Mouse (Mus musculus): ENCODE measurements around the gene Gck. TPM values are rescaled to one million over a fixed set of nuclear protein-coding genes. Genes with fewer than 3 reads are reported as not detected.
A peak's percentile ranks its signal among the peaks of the same experiment; 100 is the strongest.
"Not testable (repeated sequence)": the region's sequence is repeated elsewhere in the genome, so short reads cannot be mapped to it uniquely, and the experiment has no call there.

Gck gene
- polyA plus RNA-seq, 1 experiment = not detected

DNA sequence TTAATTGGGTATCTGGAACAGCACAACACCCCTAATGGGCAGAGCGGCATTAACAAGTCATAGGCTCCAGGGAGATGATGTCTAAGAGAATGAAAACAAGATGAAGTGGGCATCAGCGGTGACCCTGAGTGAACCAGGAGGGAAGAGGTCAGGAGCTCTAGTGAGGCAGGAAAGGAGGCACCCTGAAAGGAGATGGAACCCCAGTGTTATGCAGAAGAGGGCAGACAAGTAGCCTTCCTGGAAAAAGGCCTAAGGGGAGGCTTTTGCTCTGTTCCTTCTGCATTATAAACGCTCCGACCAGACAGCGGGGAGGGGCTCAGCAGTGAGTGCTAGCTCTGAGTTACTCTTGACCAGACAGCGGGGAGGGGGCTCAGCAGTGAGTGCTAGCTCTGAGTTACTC lies 6.9 kb downstream of the Gck start:
- Histone ChIP-seq H3K4me3 (ENCODE audit: low read depth, low read length) (no peak overlapping the region), H3K36me3 (ENCODE audit: control insufficient read depth, insufficient read depth, low read length, poor library complexity, severe bottlenecking) (no peaks in the 10 kb centered on the region), H3K9ac (ENCODE audit: low read depth, poor library complexity, severe bottlenecking) (no peak overlapping the region), H3K27me3 (ENCODE audit: control insufficient read depth, insufficient read depth, low read length, poor library complexity, severe bottlenecking) (no peaks in the 10 kb centered on the region), H3K4me1 (ENCODE audit: control insufficient read depth, insufficient read depth, low read length) (peaks cover 8% of the 10 kb centered on the region), H3K9me3 (replicated peaks; ENCODE audit: control insufficient read depth, insufficient read depth, low read length, poor library complexity, severe bottlenecking) (no peaks in the 10 kb centered on the region), H3K27ac (ENCODE audit: insufficient read depth, low read length) (peak overlapping the region; percentile 86)
- TF ChIP-seq CTCF (IDR thresholded peaks at IDR 0.05; ENCODE audit: low read depth, low read length) (no peak), EP300 (IDR thresholded peaks at IDR 0.05; ENCODE audit: insufficient read depth, low read depth, low read length) (peak; percentile 94)

DNA sequence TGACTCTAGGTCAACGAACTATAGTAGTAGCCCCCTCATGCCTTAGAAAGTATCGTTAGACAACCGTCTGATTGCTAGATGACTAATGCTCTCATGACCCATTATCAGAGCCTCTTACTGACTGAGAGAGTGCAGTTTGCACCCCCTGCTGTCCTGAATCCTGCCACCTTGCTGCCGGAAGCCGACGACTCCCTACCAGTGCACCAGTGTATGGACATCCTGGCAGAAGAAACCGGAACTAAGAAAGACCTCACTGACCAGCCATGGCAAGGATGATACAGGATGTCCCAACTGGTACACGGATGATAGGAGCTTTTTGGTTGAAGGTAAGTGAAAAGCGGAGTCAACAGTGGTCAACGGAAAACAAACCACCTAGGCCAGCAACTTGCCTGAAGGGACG lies 15.3 kb downstream of the Gck start:
- H3K36me3 ChIP-seq (ENCODE audit: control insufficient read depth, insufficient read depth, low read length, poor library complexity, severe bottlenecking); H3K4me1 ChIP-seq (ENCODE audit: control insufficient read depth, insufficient read depth, low read length); H3K4me3 ChIP-seq (ENCODE audit: low read depth, low read length); H3K27me3 ChIP-seq (ENCODE audit: control insufficient read depth, insufficient read depth, low read length, poor library complexity, severe bottlenecking); H3K27ac ChIP-seq (ENCODE audit: insufficient read depth, low read length); H3K9ac ChIP-seq (ENCODE audit: low read depth, poor library complexity, severe bottlenecking): not testable (repeated sequence)
- peaks cover 31% of the 10 kb centered on the region for H3K9me3 ChIP-seq (replicated peaks; ENCODE audit: control insufficient read depth, insufficient read depth, low read length, poor library complexity, severe bottlenecking)

DNA sequence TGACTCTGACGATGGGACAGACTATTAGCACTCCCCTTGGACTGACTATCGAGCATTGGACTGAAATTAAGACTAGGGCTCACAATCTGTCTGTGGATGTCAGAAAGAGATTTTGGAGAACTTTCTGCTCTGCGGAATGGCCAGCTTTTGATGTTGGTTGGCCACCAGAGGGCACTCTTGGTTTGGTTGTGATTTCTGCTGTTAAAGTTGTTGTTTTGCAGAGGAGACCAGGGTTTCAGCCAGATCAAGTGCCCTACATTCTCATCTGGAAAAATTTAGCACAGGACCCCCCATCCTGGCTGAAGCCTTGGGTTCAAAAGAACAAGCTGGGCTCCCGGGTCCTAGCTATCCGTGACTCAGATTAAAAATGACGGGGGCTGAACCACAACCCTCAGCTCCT lies 17.9 kb downstream of the Gck start:
- H3K9me3 ChIP-seq (replicated peaks; ENCODE audit: control insufficient read depth, insufficient read depth, low read length, poor library complexity, severe bottlenecking) = peaks cover 31% of the 10 kb centered on the region
- not testable (repeated sequence) for H3K4me1 ChIP-seq (ENCODE audit: control insufficient read depth, insufficient read depth, low read length)

DNA sequence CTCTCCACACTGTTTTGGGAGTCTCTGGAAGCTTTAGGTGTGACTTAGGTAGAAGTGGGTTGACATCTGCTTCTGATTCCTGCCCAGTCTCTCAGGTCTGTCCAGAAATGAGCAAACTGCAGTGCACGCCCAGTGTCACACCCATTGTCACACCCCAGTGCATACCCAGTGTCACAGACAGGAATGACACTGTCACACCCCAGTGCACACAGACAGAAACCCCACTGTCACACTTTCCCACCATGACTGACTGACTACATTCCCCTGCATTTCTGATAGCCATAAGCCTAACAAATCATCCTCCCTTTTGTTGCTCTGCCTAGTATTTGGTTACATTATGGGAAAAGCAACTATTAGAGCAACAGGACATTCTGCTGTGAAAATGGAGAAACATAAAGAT lies 19.3 kb downstream of the Gck start:
- H3K9me3 ChIP-seq (replicated peaks; ENCODE audit: control insufficient read depth, insufficient read depth, low read length, poor library complexity, severe bottlenecking) = peaks cover 31% of the 10 kb centered on the region
- H3K9ac ChIP-seq (ENCODE audit: low read depth, poor library complexity, severe bottlenecking) = no peak overlapping the region
- no peak overlapping the region for H3K4me3 ChIP-seq (ENCODE audit: low read depth, low read length)
- H3K27me3 ChIP-seq (ENCODE audit: control insufficient read depth, insufficient read depth, low read length, poor library complexity, severe bottlenecking) = no peaks in the 10 kb centered on the region
- no peaks in the 10 kb centered on the region for H3K4me1 ChIP-seq (ENCODE audit: control insufficient read depth, insufficient read depth, low read length)
- no peak for TF ChIP-seq EP300 (IDR thresholded peaks at IDR 0.05; ENCODE audit: insufficient read depth, low read depth, low read length)
- TF ChIP-seq CTCF (IDR thresholded peaks at IDR 0.05; ENCODE audit: low read depth, low read length) = no peak
- TF ChIP-seq POLR2A (IDR thresholded peaks at IDR 0.05; ENCODE audit: insufficient read depth, low read length) = no peak
- H3K36me3 ChIP-seq (ENCODE audit: control insufficient read depth, insufficient read depth, low read length, poor library complexity, severe bottlenecking) = no peaks in the 10 kb centered on the region
- H3K27ac ChIP-seq (ENCODE audit: insufficient read depth, low read length) = no peak overlapping the region

More for the DNA sequence above, 17.9 kb downstream of the Gck start:
- H3K36me3 ChIP-seq (ENCODE audit: control insufficient read depth, insufficient read depth, low read length, poor library complexity, severe bottlenecking); H3K27me3 ChIP-seq (ENCODE audit: control insufficient read depth, insufficient read depth, low read length, poor library complexity, severe bottlenecking); H3K9ac ChIP-seq (ENCODE audit: low read depth, poor library complexity, severe bottlenecking); H3K27ac ChIP-seq (ENCODE audit: insufficient read depth, low read length); H3K4me3 ChIP-seq (ENCODE audit: low read depth, low read length): not testable (repeated sequence)

DNA sequence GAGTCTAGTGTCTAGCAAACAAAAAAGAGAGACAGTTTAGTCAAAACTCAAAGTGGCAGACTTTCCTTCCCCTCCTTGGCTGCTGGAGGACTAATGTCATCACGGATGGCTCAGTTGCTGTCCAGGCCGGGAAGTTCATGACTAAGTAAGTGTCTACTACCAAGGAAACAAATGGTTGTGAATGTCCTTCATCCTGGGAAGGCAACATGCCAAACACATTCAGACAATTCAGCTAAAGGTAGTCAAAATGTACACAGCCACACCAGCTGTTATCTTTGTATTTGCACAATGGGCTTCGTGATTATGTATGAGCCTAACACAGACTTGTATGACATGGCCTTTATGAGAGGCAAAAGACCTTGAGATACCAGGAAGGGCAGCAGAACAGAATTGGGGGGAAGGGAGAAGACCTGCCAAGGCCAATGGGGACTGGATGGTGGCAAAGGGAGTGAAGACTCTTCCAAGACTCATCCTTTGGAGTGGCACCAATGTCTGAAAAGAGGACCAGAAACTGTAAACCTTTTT lies 23.1 kb downstream of the Gck start:
- H3K36me3 ChIP-seq (ENCODE audit: control insufficient read depth, insufficient read depth, low read length, poor library complexity, severe bottlenecking) = no peaks in the 10 kb centered on the region
- H3K4me3 ChIP-seq (ENCODE audit: low read depth, low read length) = no peak overlapping the region
- TF ChIP-seq POLR2A (IDR thresholded peaks at IDR 0.05; ENCODE audit: insufficient read depth, low read length) (no peak), CTCF (IDR thresholded peaks at IDR 0.05; ENCODE audit: low read depth, low read length) (no peak), EP300 (IDR thresholded peaks at IDR 0.05; ENCODE audit: insufficient read depth, low read depth, low read length) (no peak)
- peaks cover 8% of the 10 kb centered on the region; the same call in 1 of the 2 replicates for H3K9me3 ChIP-seq (replicated peaks; ENCODE audit: control insufficient read depth, insufficient read depth, low read length, poor library complexity, severe bottlenecking)
- no peak overlapping the region for H3K27ac ChIP-seq (ENCODE audit: insufficient read depth, low read length)
- no peaks in the 10 kb centered on the region for H3K27me3 ChIP-seq (ENCODE audit: control insufficient read depth, insufficient read depth, low read length, poor library complexity, severe bottlenecking)
- H3K9ac ChIP-seq (ENCODE audit: low read depth, poor library complexity, severe bottlenecking) = no peak overlapping the region
- no peaks in the 10 kb centered on the region for H3K4me1 ChIP-seq (ENCODE audit: control insufficient read depth, insufficient read depth, low read length)

DNA sequence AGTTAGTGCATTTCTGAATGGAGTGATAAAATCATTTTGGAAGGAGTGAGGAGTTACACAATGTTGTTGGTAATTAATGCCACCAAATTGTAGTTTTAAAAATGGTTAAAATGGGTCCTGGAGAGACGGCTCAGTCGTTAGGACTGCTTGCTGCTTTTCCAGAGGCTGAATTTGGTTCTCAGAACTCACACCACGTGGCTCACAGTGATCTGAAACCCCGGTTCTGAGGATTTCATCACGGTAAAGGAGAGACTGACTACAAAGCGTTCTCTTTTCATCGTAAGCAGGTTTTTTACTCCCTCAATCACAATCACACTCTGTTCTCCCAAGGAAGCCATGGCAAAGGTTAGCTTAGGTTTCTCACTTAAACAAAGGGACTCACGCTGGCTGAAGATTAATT lies 25.2 kb downstream of the Gck start:
- Histone ChIP-seq H3K4me3 (ENCODE audit: low read depth, low read length) (no peak overlapping the region), H3K27me3 (ENCODE audit: control insufficient read depth, insufficient read depth, low read length, poor library complexity, severe bottlenecking) (no peaks in the 10 kb centered on the region), H3K9me3 (replicated peaks; ENCODE audit: control insufficient read depth, insufficient read depth, low read length, poor library complexity, severe bottlenecking) (no peaks in the 10 kb centered on the region; the same call in 1 of the 2 replicates), H3K4me1 (ENCODE audit: control insufficient read depth, insufficient read depth, low read length) (no peaks in the 10 kb centered on the region), H3K36me3 (ENCODE audit: control insufficient read depth, insufficient read depth, low read length, poor library complexity, severe bottlenecking) (no peaks in the 10 kb centered on the region), H3K27ac (ENCODE audit: insufficient read depth, low read length) (no peak overlapping the region), H3K9ac (ENCODE audit: low read depth, poor library complexity, severe bottlenecking) (no peak overlapping the region)
- TF ChIP-seq CTCF (IDR thresholded peaks at IDR 0.05; ENCODE audit: low read depth, low read length) (no peak), POLR2A (IDR thresholded peaks at IDR 0.05; ENCODE audit: insufficient read depth, low read length) (no peak), EP300 (IDR thresholded peaks at IDR 0.05; ENCODE audit: insufficient read depth, low read depth, low read length) (no peak)

All from ES-Bruce4 (cell line).